Mouse (Mus musculus): ENCODE measurements around the gene Gp2. TPM values are rescaled to one million over a fixed set of nuclear protein-coding genes. Genes with fewer than 3 reads are reported as not detected.

Gene Gp2
- polyA plus RNA-seq, 1 experiment from 2014 or later, result not detected

DNA sequence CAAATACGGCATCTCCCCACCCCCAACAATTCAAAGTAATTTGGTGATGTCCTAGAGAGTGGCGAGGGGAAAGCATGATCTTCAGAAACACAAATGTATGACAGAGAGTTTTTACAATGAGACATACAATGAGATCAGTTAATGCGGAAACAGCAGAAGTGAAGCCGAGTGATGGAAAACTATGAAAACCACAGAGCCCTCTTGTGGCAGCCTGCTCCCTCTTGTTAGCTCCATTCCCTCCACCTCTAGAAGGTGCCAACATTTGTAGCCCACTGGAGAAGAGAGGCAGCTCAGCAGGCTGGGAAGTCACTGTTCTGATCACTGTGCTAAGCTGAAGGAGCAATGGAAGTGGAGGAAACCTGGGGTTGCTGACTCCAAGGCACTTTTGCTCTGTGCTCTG lies 15.2 kb downstream of the Gp2 start:
- no peaks in the 10 kb centered on the region for H3K4me1 ChIP-seq (ENCODE audit: control insufficient read depth in 2 of 2, insufficient read depth in 2 of 2, low read length in 2 of 2)
- whole genome bisulfite sequencing, result 59% methylated on average over 4 of the region's 4 CpGs
- ATAC-seq (ENCODE audit: insufficient number of reproducible peaks, insufficient read depth, low FRiP score, low read depth), result no peak

DNA sequence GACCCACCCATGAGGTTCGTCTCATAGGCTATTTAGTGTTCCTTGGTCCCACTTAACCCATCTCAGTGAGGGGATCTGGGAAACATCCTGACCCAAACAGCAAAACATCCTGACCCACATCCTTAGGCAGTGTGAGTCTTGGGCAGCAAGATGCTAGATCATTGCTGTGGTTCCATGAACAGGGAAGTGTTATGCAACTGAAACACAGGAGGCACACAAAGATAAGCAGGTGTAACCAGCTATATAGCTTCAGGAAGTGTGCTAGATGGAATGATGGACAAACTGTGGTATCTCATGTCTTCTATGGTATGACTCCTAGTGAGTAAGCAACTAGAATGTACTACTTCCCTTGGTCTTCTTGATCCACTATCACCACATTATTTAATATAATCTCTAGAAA lies 17.1 kb downstream of the Gp2 start:
- Histone ChIP-seq H3K27ac (replicated peaks in 1 of 2; ENCODE audit: control insufficient read depth in 1 of 2, insufficient read depth in 1 of 2, low read depth in 2 of 2, low read length in 2 of 2) (no peak overlapping the region), H3K4me2 (ENCODE audit: low read length) (no peak overlapping the region), H3K9me3 (ENCODE audit: control insufficient read depth, low read length) (no peaks in the 10 kb centered on the region), H3K4me1 (ENCODE audit: control insufficient read depth in 2 of 2, insufficient read depth in 2 of 2, low read length in 2 of 2) (no peaks in the 10 kb centered on the region), H3K4me3 (ENCODE audit: control insufficient read depth in 1 of 2, insufficient read depth in 1 of 2, low read depth in 1 of 2, low read length in 2 of 2) (no peak overlapping the region), H3K36me3 (ENCODE audit: control insufficient read depth, insufficient read depth, low read length) (no peaks in the 10 kb centered on the region), H3K27me3 (ENCODE audit: control insufficient read depth, insufficient read depth, low read length) (no peaks in the 10 kb centered on the region), H3K9ac (ENCODE audit: low read length) (no peak overlapping the region)
- 81% methylated on average over 1 of the region's 1 CpGs for WGBS
- no peak for ATAC-seq (ENCODE audit: insufficient number of reproducible peaks, insufficient read depth, low FRiP score, low read depth)

More for the DNA sequence above, 15.2 kb downstream of the Gp2 start:
- H3K27ac ChIP-seq (replicated peaks in 1 of 2; ENCODE audit: control insufficient read depth in 1 of 2, insufficient read depth in 1 of 2, low read depth in 2 of 2, low read length in 2 of 2), result no peak overlapping the region
- no peaks in the 10 kb centered on the region for H3K36me3 ChIP-seq (ENCODE audit: control insufficient read depth, insufficient read depth, low read length)
- H3K4me2 ChIP-seq (ENCODE audit: low read length), result no peak overlapping the region
- no peak overlapping the region for H3K4me3 ChIP-seq (ENCODE audit: control insufficient read depth in 1 of 2, insufficient read depth in 1 of 2, low read depth in 1 of 2, low read length in 2 of 2)
- no peaks in the 10 kb centered on the region for H3K9me3 ChIP-seq (ENCODE audit: control insufficient read depth, low read length)
- no peaks in the 10 kb centered on the region for H3K27me3 ChIP-seq (ENCODE audit: control insufficient read depth, insufficient read depth, low read length)
- H3K9ac ChIP-seq (ENCODE audit: low read length), result no peak overlapping the region

DNA sequence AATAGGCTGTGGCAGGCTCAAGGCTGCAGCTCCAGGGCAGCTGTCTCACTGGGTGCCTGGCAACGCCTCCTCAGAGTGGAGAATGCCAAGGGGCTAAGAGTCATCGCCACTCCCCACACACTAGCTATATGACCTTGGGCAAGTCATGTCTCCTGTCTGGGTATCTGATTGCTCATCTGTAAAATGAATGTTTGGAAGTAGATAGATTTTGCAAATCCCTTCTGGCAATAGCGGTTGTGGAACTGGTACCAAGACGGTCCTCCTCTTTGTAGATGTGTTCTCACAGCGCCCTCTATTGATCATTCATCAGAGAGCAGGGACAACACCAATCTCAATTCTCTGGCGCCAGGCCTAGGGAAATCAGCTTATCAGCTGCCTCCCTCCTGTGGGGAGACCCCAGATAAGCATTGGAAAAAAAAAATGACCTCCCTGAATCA lies 31.9 kb downstream of the Gp2 start:
- Histone ChIP-seq H3K4me1 (ENCODE audit: control insufficient read depth in 2 of 2, insufficient read depth in 2 of 2, low read length in 2 of 2) (no peaks in the 10 kb centered on the region), H3K4me2 (ENCODE audit: low read length) (no peak overlapping the region), H3K27me3 (ENCODE audit: control insufficient read depth, insufficient read depth, low read length) (no peaks in the 10 kb centered on the region), H3K9me3 (ENCODE audit: control insufficient read depth, low read length) (no peaks in the 10 kb centered on the region), H3K27ac (replicated peaks in 1 of 2; ENCODE audit: control insufficient read depth in 1 of 2, insufficient read depth in 1 of 2, low read depth in 2 of 2, low read length in 2 of 2) (no peak overlapping the region), H3K4me3 (ENCODE audit: control insufficient read depth in 1 of 2, insufficient read depth in 1 of 2, low read depth in 1 of 2, low read length in 2 of 2) (no peak overlapping the region), H3K36me3 (ENCODE audit: control insufficient read depth, insufficient read depth, low read length) (no peaks in the 10 kb centered on the region), H3K9ac (ENCODE audit: low read length) (no peak overlapping the region)
- ATAC-seq (ENCODE audit: insufficient number of reproducible peaks, insufficient read depth, low FRiP score, low read depth), result no peak
- 15% methylated on average over 6 of the region's 6 CpGs for WGBS

DNA sequence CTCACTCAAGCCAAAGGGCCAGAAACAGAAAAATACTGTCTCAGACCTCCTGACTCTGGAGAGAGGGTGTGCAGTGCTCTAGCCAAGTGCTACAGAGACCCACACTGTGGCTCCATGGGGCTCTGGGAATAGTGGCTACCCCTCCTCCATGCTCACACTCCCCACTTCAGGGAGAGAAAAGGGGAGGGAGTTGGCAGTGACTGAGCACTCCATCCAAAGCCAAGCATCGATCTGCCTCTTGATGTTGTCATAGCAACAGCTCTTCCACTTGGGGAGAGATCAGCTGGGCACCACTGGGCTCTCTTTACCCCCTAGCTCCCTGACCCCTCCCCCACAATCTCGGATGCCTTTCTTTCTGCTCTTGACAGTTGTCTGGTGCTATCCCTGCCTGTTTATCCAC lies 38.4 kb downstream of the Gp2 start:
- no peak overlapping the region for H3K27ac ChIP-seq (replicated peaks in 1 of 2; ENCODE audit: control insufficient read depth in 1 of 2, insufficient read depth in 1 of 2, low read depth in 2 of 2, low read length in 2 of 2)
- H3K4me3 ChIP-seq (ENCODE audit: control insufficient read depth in 1 of 2, insufficient read depth in 1 of 2, low read depth in 1 of 2, low read length in 2 of 2), result no peak overlapping the region
- H3K4me2 ChIP-seq (ENCODE audit: low read length), result no peak overlapping the region
- no peaks in the 10 kb centered on the region for H3K36me3 ChIP-seq (ENCODE audit: control insufficient read depth, insufficient read depth, low read length)
- no peak for ATAC-seq (ENCODE audit: insufficient number of reproducible peaks, insufficient read depth, low FRiP score, low read depth)
- no peaks in the 10 kb centered on the region for H3K9me3 ChIP-seq (ENCODE audit: control insufficient read depth, low read length)
- H3K4me1 ChIP-seq (ENCODE audit: control insufficient read depth in 2 of 2, insufficient read depth in 2 of 2, low read length in 2 of 2), result no peaks in the 10 kb centered on the region
- H3K9ac ChIP-seq (ENCODE audit: low read length), result no peak overlapping the region
- 13% methylated on average over 2 of the region's 2 CpGs for WGBS
- no peaks in the 10 kb centered on the region for H3K27me3 ChIP-seq (ENCODE audit: control insufficient read depth, insufficient read depth, low read length)

DNA sequence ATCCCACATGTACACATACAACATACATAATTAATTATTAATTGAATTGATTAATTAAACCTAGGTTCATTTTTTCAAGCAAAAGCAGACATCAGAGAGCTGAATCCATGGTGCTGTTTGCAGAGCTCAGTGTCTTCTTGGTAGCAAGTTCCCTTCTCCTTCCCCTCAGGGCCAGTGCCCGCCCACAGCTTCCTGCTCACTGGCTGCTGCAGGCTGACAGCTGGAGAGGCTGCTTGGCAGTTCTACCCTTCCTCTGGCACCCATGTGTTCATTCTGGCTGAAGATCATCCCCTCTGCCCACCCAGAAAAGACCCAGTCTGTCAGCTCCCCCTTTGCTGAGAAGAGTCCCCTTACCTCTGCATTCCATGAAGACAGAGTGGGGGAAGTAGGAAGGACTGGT lies 40.6 kb downstream of the Gp2 start:
- no peak overlapping the region for H3K9ac ChIP-seq (ENCODE audit: low read length)
- H3K27ac ChIP-seq (replicated peaks in 1 of 2; ENCODE audit: control insufficient read depth in 1 of 2, insufficient read depth in 1 of 2, low read depth in 2 of 2, low read length in 2 of 2), result no peak overlapping the region
- no peaks in the 10 kb centered on the region for H3K9me3 ChIP-seq (ENCODE audit: control insufficient read depth, low read length)
- WGBS, result 54% methylated on average over 1 of the region's 1 CpGs
- H3K36me3 ChIP-seq (ENCODE audit: control insufficient read depth, insufficient read depth, low read length), result no peaks in the 10 kb centered on the region
- H3K4me1 ChIP-seq (ENCODE audit: control insufficient read depth in 2 of 2, insufficient read depth in 2 of 2, low read length in 2 of 2), result no peaks in the 10 kb centered on the region
- no peak for ATAC-seq (ENCODE audit: insufficient number of reproducible peaks, insufficient read depth, low FRiP score, low read depth)
- H3K27me3 ChIP-seq (ENCODE audit: control insufficient read depth, insufficient read depth, low read length), result no peaks in the 10 kb centered on the region
- no peak overlapping the region for H3K4me2 ChIP-seq (ENCODE audit: low read length)
- no peak overlapping the region for H3K4me3 ChIP-seq (ENCODE audit: control insufficient read depth in 1 of 2, insufficient read depth in 1 of 2, low read depth in 1 of 2, low read length in 2 of 2)

DNA sequence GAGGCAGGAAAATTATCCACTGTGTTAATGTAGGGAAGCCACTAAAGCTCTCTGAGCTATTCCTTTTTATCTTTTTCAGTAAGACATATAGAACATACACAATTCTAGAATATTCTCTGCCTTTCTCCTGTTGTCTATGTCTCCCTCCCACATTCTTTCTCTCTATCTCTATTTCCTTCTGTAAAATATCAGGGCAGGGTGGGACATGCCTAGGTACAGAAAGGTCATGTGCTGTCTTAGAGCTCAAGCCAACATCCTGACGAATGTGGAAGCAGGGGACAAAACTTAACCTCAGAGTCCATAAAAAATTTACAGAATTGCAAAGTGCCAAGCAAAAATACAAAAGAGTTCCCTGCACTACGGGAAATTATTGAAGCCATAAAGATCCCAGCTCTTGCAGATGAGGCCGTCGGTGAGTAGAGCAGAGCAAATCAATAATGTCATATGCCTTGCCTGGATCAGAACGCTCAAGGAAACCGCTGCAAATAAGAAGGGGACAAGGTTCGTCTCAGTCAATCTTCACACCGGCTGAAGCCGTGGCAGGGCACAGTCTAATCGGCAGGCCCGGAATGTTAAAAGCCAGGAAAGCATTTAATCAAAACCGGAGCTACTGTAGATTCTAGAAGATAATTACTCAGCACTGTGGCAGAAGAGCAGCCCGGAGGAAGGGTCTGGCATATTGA lies 64.9 kb downstream of the Gp2 start:
- no peak overlapping the region for H3K4me2 ChIP-seq (ENCODE audit: low read length)
- H3K27ac ChIP-seq (replicated peaks in 1 of 2; ENCODE audit: control insufficient read depth in 1 of 2, insufficient read depth in 1 of 2, low read depth in 2 of 2, low read length in 2 of 2), result no peak overlapping the region
- no peaks in the 10 kb centered on the region for H3K36me3 ChIP-seq (ENCODE audit: control insufficient read depth, insufficient read depth, low read length)
- no peak overlapping the region for H3K9ac ChIP-seq (ENCODE audit: low read length)
- ATAC-seq (ENCODE audit: insufficient number of reproducible peaks, insufficient read depth, low FRiP score, low read depth), result no peak
- no peaks in the 10 kb centered on the region for H3K9me3 ChIP-seq (ENCODE audit: control insufficient read depth, low read length)
- H3K27me3 ChIP-seq (ENCODE audit: control insufficient read depth, insufficient read depth, low read length), result no peaks in the 10 kb centered on the region
- no peaks in the 10 kb centered on the region for H3K4me1 ChIP-seq (ENCODE audit: control insufficient read depth in 2 of 2, insufficient read depth in 2 of 2, low read length in 2 of 2)
- H3K4me3 ChIP-seq (ENCODE audit: control insufficient read depth in 1 of 2, insufficient read depth in 1 of 2, low read depth in 1 of 2, low read length in 2 of 2), result no peak overlapping the region
- 73% methylated on average over 13 of the region's 13 CpGs for WGBS

Other genes with a start within 250 kb of the Gp2 start
- gene Umod, start 20.0 kb upstream of the Gp2 start, polyA plus RNA-seq (2014; fragmentation: Nextera tagmentation; extraction: Ambion mirVana), result not detected in 2 replicates
- gene Acsm5, start 60.2 kb upstream of the Gp2 start, polyA plus RNA-seq (2014; fragmentation: Nextera tagmentation; extraction: Ambion mirVana), result not detected in 2 replicates
- not detected in 2 replicates for gene Pdilt, start 64.2 kb upstream of the Gp2 start, polyA plus RNA-seq (2014; fragmentation: Nextera tagmentation; extraction: Ambion mirVana)
- gene Acsm2, start 95.1 kb upstream of the Gp2 start, polyA plus RNA-seq (2014; fragmentation: Nextera tagmentation; extraction: Ambion mirVana), result not detected in 2 replicates
- not detected in 2 replicates for gene Acsm1, start 147.7 kb upstream of the Gp2 start, polyA plus RNA-seq (2014; fragmentation: Nextera tagmentation; extraction: Ambion mirVana)
- gene Acsm4, start 230.7 kb upstream of the Gp2 start, polyA plus RNA-seq (2014; fragmentation: Nextera tagmentation; extraction: Ambion mirVana), result not detected in 2 replicates